Mouse (Mus musculus) embryo, embryonic 11 days (tissue): ENCODE results near the gene Sfxn3.

ENCODE experiments used
- DNase-seq: peaks from one replicate; pipeline ENCODE4 v3.0.0-alpha.2; 2015

Gene Sfxn3

DNA sequence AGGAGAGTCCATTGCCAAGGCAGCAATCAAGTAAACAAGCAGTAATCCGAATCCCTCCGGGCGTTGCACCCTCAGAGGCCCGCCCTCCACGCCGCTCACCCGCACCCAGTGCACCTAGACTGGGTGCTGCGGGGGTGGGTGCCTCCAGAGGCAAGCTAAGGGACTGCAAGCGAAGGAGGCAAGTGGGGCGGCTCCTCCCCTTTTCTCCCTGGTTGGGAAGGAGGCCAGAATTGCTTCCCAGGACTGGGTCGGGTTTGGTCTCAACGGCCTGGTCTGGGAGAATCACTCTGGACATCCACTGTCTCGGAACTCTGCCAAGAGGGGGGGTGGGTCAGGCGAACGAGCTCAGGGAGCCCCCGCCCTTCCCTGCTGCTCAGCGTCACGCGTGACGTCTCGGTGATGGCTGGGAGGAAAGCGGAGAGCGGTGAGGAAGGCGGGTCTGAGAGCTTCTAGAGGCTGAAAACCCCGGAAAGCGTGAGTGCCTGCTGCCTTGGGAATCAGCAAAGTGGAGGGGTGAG is at the start of gene Sfxn3:
Gene Sfxn3, plus strand, starts transcription at position 87 of the 518 bp plus-strand sequence.
- peak; percentile 85 for DNase-seq

GRCm38 (mm10) chr19:44997786-44998185 is 49.5 kb upstream of the Sfxn3 start:
- DNase-seq: no peak

DNA sequence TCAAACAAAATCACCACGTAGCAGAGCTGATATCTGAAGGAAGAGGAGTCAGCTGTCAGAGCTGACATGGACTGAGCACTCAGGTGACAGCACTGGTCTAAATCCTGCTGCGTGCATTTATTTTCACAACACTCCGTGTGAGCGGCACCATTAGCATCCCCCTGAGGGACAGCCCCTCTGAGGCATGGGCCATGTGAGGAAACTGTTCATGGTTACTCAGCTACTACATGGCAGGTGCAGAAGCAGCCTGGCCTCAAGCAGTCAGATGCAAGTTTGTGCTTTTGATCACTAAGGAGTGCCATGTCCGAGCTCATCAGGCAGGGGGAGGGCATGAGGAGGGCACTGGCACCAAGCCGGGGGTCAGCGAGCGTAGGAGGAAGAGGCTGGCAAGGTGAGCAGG is 47.7 kb upstream of the Sfxn3 start:
- DNase-seq: no peak

GRCm38 (mm10) chr19:45002301-45002700 is 45.0 kb upstream of the Sfxn3 start:
- DNase-seq: no peak

DNA sequence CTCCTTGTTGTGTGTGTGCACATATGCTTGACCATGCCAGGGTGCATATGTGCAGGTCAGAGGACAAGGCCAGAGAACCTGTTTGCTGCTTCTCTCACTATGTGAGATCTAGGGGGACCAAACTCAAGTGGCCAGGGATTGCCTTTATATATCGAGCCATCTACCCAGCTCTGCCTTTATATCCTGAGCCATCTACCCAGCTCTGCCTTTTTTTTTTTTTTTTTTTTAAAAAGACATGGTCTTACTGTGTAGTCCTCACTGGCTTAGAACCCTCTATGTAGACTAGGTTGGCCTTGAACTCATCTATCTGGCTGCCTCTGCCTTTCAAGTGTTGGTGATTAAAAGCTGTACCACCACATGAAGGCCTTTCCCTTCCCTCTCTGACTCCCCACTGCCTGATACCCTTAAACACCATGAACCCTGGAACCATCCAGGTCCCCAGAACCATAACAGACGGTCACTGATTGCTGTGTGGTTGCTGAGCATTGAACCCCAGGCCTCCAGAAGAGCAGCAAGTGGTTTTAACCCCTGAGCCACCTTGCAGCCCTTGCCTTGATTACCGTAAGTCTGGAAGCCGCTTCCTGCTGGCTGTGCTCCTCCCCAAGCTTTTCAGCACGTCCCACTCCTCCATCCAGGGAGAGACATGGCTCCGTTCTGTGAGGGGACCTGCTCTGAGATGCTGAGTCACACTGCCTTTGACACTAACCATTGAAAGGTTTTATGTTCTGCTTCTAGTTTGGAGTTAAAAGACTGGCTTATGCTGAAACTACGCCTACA is 43.4 kb upstream of the Sfxn3 start:
- DNase-seq: no peak

DNA sequence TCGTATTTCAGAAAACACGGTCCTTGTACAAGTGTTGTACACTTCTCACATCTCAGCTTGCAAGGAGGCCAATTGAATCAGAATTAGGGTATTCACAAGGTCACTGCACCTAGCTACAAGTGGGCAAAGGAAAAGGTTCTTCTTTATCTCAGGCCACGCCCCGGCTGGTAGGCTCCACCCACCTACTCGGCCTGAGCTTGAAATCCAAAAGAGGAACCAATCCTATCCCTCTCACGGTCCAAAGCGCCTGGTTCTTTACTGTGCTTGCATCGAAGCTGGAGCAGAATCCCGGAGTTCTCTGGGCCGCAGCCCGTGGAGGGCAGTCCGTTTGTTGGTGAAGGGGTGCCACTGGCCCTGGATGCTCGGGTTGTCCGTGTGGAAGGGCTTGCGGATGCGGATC is 41.9 kb upstream of the Sfxn3 start, which contains the start of gene Twnk:
Gene Twnk, plus strand, starts transcription at position 220 of the 400 bp plus-strand sequence.
- DNase-seq: peak; percentile 57

DNA sequence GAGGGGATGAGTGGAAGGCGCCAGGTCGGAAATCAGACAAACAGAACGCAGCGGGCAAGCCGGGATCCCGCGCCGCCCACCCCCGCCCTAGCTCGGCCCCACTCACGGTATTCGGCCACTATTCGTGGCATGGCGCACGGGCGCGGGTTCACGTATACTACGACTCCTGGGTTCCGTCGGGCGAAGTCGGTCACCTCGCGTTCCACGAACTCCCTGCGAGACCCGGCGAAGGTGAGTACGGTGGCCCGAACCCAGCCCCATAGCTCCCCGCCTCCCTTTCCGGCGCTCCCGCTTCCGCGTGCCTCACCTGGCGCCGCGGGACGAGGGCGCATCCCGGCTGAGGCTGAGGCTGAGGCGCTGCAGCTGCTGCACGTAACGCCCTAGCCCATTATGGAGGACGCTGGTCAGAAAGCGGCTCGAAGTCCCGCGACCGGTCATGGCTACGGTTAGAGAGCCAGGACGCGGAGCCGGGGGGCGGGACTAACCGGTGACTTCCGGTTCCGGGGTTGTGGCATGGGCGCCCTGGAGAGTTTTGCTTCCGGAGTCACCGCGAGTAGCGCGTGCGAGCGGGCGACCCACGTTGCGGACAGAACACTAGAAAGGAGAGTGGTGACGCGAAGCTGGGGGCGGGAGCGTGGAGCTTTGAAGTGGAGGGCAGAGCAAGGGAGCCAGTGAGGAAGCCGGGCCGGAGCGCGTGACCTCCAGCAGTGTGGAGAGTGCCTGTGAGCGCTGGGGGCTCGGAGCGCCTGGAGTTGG is 41.2 kb upstream of the Sfxn3 start, which contains the start of gene Mrpl43:
Gene Mrpl43, minus strand, starts transcription at position 486 of the 756 bp plus-strand sequence.
- peak; percentile 96 for DNase-seq

GRCm38 (mm10) chr19:45007021-45007420 is 40.3 kb upstream of the Sfxn3 start:
- DNase-seq: no peak

DNA sequence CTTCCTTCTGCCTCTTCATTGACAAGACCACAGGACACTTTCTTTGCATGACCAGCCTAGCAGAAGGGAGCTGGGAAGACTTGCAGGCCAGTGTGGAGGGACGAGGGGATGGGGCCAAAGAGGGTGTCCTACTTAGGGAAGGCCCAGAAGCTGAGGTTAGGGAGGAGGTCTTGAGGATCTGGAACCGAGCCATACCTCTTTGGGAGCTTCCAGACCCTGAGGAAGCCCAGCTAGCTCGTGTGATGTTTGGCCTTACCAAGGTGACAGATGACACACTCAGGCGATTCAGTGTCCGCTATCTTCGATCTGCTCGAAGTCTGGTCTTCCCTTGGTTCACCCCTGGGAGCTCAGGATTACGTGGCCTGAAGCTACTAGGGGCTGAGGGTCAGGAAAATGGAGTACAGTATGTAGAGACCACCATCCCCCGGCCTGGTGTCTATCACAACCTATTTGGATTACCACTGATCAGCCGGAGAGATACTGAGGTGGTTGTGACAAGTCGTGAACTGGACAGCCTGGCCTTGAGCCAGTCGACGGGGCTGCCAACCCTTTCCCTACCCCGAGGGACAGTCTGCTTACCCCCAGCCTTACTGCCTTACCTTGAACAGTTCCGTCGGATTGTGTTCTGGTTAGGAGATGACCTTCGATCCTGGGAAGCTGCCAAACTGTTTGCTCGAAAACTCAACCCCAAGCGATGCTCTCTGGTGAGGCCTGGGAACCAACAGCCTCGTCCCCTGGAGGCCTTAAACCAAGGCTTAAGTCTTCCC is 39.7 kb upstream of the Sfxn3 start:
- no peak for DNase-seq

GRCm38 (mm10) chr19:45010646-45011045 is 36.7 kb upstream of the Sfxn3 start:
- no peak for DNase-seq

GRCm38 (mm10) chr19:45012219-45012618 is 35.1 kb upstream of the Sfxn3 start:
- no peak for DNase-seq

GRCm38 (mm10) chr19:45012636-45013035 is 34.7 kb upstream of the Sfxn3 start:
- peak; percentile 63 for DNase-seq

DNA sequence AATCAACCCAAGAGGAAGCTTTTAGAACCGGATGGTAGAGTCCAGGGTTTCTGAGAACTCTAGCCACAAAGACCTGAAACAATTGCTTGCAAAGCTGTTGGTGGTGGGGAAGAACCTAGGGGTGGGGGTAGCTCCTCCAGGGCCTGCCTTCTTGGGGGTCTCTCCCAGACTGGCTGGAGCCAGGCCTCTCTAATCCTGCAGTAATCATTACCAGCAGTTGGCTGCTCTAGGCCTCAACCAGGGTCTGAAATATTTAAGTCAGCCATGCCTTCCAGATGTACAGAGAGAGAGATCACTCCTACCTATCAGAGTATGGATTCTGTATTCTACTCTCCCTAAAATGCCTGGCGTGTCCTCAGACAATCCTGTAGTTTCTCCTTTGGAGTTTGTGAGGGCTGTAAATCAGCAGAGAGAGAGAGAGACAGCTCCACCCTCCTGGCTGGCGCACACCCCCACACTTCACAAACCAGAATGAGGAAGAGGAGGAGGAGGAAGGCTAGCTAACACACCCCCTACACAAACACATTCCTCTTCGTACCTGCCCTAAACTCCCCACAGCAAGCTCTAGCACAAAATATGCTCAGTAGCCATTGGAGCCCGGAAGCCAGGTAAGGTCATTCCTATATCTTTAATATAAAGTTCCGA is 33.6 kb upstream of the Sfxn3 start:
- peak; percentile 53 for DNase-seq

- DNase-seq: peak; percentile 52
Measured at GRCm38 (mm10) chr19:45014335-45014971, 32.9 kb upstream of the Sfxn3 start, which contains the start of gene Lzts2. Lzts2 (plus strand) TSS chr19:45014414.

- DNase-seq: peak; percentile 70
Measured at GRCm38 (mm10) chr19:45014981-45015402, 32.3 kb upstream of the Sfxn3 start.

GRCm38 (mm10) chr19:45015518-45016281 is 31.6 kb upstream of the Sfxn3 start:
- peak; percentile 56 for DNase-seq

DNA sequence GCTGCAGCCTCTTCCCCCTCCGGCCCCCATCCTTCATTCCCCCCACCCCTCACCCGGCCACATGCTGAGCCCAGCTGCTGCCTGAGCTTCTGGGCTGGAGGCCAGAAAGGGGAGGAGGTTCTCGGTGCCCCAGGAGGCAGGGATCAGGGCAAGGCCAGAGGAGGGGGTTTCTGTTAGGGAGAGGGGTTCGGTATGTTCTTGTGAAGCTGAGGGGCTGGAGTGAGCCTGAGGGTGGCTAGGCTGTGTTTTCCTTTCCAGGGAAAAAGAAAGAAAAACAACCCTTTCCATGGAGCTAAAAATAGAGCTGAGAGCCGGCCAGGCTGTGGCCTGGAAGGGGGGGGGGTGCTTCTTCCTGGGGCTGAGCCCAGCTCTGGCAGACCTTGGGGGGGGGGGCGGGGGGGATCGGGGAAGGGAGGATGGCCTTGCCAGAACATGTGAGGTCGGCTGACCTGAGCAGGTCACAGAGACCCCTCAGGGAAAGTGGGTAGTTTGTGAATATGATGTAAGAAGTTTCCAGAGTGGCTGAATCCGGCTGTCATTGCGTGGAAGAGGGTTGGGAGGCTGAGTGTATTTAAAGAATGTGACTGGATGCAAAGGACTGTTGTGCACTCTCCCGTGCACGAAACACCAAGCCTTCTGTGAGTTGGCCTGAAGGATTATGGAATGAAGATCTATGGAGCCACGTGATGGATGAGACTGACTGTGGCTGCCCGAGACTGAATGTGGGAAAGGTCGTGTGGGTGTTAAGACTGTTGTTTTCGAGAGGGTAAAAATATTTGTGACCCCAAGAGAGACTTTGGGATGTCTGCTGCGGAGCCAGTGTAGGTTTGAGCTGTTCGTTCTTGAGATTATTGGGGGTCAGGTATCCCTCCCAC is 30.7 kb upstream of the Sfxn3 start:
- peak; percentile 82 for DNase-seq

GRCm38 (mm10) chr19:45017216-45017771 is 30.0 kb upstream of the Sfxn3 start:
- DNase-seq: peak; percentile 93

GRCm38 (mm10) chr19:45017909-45018308 is 29.4 kb upstream of the Sfxn3 start:
- DNase-seq: peak; percentile 93
